Mouse (Mus musculus) hindlimb bud, embryonic 11.5 days (tissue): ENCODE results near the gene Ahnak.
"Not testable (repeated sequence)": the region's sequence is repeated elsewhere in the genome, so short reads cannot be mapped to it uniquely, and the experiment has no call there.

Experiments used
- DNase-seq: peaks from one replicate; pipeline ENCODE4 v3.0.0-alpha.2; 2012; ENCODE audit warnings: low read depth, low spot score; ENCODE audit errors: extremely low spot score

Gene Ahnak

GRCm38 (mm10) chr19:9038136-9038535 lies 49.1 kb downstream of the Ahnak start:
- DNase-seq, result no peak

- DNase-seq, result no peak
These were observed 50.2 kb downstream of the Ahnak start for GRCm38 (mm10) chr19:9039266-9039665.

- no peak for DNase-seq
These were observed 50.8 kb downstream of the Ahnak start for GRCm38 (mm10) chr19:9039928-9040327.

- DNase-seq, result no peak
These were observed 51.6 kb downstream of the Ahnak start for GRCm38 (mm10) chr19:9040649-9041048.

GRCm38 (mm10) chr19:9041074-9041473 lies 52.0 kb downstream of the Ahnak start:
- no peak for DNase-seq

- DNase-seq, result no peak
These were observed 54.0 kb downstream of the Ahnak start for GRCm38 (mm10) chr19:9043123-9043522.

GRCm38 (mm10) chr19:9044291-9044690 lies 55.2 kb downstream of the Ahnak start:
- no peak for DNase-seq

GRCm38 (mm10) chr19:9047207-9047945 lies 58.3 kb downstream of the Ahnak start:
- no peak for DNase-seq

- DNase-seq, result no peak
These were observed 58.9 kb downstream of the Ahnak start for GRCm38 (mm10) chr19:9047946-9048387.

- DNase-seq, result no peak
These were observed 60.0 kb downstream of the Ahnak start for GRCm38 (mm10) chr19:9048981-9049687.

- DNase-seq, result no peak
These were observed 61.5 kb downstream of the Ahnak start for GRCm38 (mm10) chr19:9050294-9051229.

GRCm38 (mm10) chr19:9051985-9052384 lies 62.9 kb downstream of the Ahnak start:
- not testable (repeated sequence) for DNase-seq

- no peak for DNase-seq
These were observed 63.8 kb downstream of the Ahnak start for GRCm38 (mm10) chr19:9052803-9053431.

- no peak for DNase-seq
These were observed 66.1 kb downstream of the Ahnak start for GRCm38 (mm10) chr19:9055153-9055552.

GRCm38 (mm10) chr19:9055703-9056355 lies 66.7 kb downstream of the Ahnak start:
- DNase-seq, result no peak

- DNase-seq, result no peak
These were observed 68.6 kb downstream of the Ahnak start for GRCm38 (mm10) chr19:9057679-9058078.

- no peak for DNase-seq
These were observed 69.3 kb downstream of the Ahnak start for GRCm38 (mm10) chr19:9058331-9058884.

- no peak for DNase-seq
These were observed 69.9 kb downstream of the Ahnak start for GRCm38 (mm10) chr19:9058944-9059343.

GRCm38 (mm10) chr19:9059391-9059790 lies 70.3 kb downstream of the Ahnak start:
- DNase-seq, result no peak

GRCm38 (mm10) chr19:9060103-9060502 lies 71.0 kb downstream of the Ahnak start:
- no peak for DNase-seq
